Mouse (Mus musculus): Measurements from ENCODE around the gene Sdr9c7. TPM values are rescaled to one million over a fixed set of nuclear protein-coding genes. Genes with fewer than 3 reads are reported as not detected.
"Not testable (repeated sequence)": the region's sequence is repeated elsewhere in the genome, so short reads cannot be mapped to it uniquely, and the experiment has no call there.

Sdr9c7 gene
- polyA plus RNA-seq, 1 experiment from 2014 or later, result not detected

- Histone ChIP-seq H3K27me3 (replicated peaks; ENCODE audit: insufficient read depth, low read length) (no peaks in the 10 kb centered on the region), H3K27ac (ENCODE audit: low read length) (no peak overlapping the region), H3K4me1 (ENCODE audit: insufficient read depth, low read depth, low read length) (0 out of 2 replicates have a peak, but pooled peaks cover 2% of the 10 kb centered on the region), H3K9ac (replicated peaks; ENCODE audit: low read depth) (no peak overlapping the region), H3K4me2 (replicated peaks; ENCODE audit: low read depth, low read length) (no peak overlapping the region), H3K4me3 (ENCODE audit: low read depth, low read length) (no peak overlapping the region), H3K9me3 (ENCODE audit: low read length) (no peaks in the 10 kb centered on the region), H3K36me3 (ENCODE audit: insufficient read depth, low read length) (no peaks in the 10 kb centered on the region)
- 79% methylated on average over 1 of the region's 1 CpGs for WGBS
- DNase-seq (ENCODE audit: low spot score) (no peak), ATAC-seq (no peak)
- TF ChIP-seq EP300 (IDR thresholded peaks at IDR 0.05) (no peak), CTCF (IDR thresholded peaks at IDR 0.05) (no peak)
Observed at GRCm38 (mm10) chr10:127891481-127891880, 6.8 kb upstream of the Sdr9c7 start.

- not testable (repeated sequence) for H3K4me3 ChIP-seq (ENCODE audit: low read depth, low read length); H3K27ac ChIP-seq (ENCODE audit: low read length); H3K4me2 ChIP-seq (replicated peaks; ENCODE audit: low read depth, low read length); H3K36me3 ChIP-seq (ENCODE audit: insufficient read depth, low read length); H3K27me3 ChIP-seq (replicated peaks; ENCODE audit: insufficient read depth, low read length); H3K9ac ChIP-seq (replicated peaks; ENCODE audit: low read depth); H3K9me3 ChIP-seq (ENCODE audit: low read length); H3K4me1 ChIP-seq (ENCODE audit: insufficient read depth, low read depth, low read length)
- peak; percentile 87 for ATAC-seq
- 30% methylated on average over 5 of the region's 5 CpGs for WGBS
- DNase-seq (ENCODE audit: low spot score), result peak; percentile 60
Observed at GRCm38 (mm10) chr10:127893163-127894022, 4.9 kb upstream of the Sdr9c7 start.

- H3K4me1 ChIP-seq (ENCODE audit: insufficient read depth, low read depth, low read length), result 0 out of 2 replicates have a peak, but pooled peaks cover 2% of the 10 kb centered on the region
- no peaks in the 10 kb centered on the region for H3K27me3 ChIP-seq (replicated peaks; ENCODE audit: insufficient read depth, low read length)
- no peak overlapping the region for H3K4me2 ChIP-seq (replicated peaks; ENCODE audit: low read depth, low read length)
- no peaks in the 10 kb centered on the region for H3K9me3 ChIP-seq (ENCODE audit: low read length)
- H3K36me3 ChIP-seq (ENCODE audit: insufficient read depth, low read length), result no peaks in the 10 kb centered on the region
- no peak for TF ChIP-seq EP300 (IDR thresholded peaks at IDR 0.05)
- TF ChIP-seq CTCF (IDR thresholded peaks at IDR 0.05), result no peak
- 47% methylated on average over 5 of the region's 5 CpGs for WGBS
- H3K4me3 ChIP-seq (ENCODE audit: low read depth, low read length), result no peak overlapping the region
- no peak overlapping the region for H3K9ac ChIP-seq (replicated peaks; ENCODE audit: low read depth)
- DNase-seq (ENCODE audit: low spot score), result no peak
- no peak for ATAC-seq
- H3K27ac ChIP-seq (ENCODE audit: low read length), result no peak overlapping the region
Observed at GRCm38 (mm10) chr10:127896705-127897104, 1.6 kb upstream of the Sdr9c7 start.

GRCm38 (mm10) chr10:127897506-127897905 lies 812 bp upstream of the Sdr9c7 start:
- no peaks in the 10 kb centered on the region for H3K36me3 ChIP-seq (ENCODE audit: insufficient read depth, low read length)
- no peak overlapping the region for H3K4me2 ChIP-seq (replicated peaks; ENCODE audit: low read depth, low read length)
- H3K4me3 ChIP-seq (ENCODE audit: low read depth, low read length), result no peak overlapping the region
- 0 out of 2 replicates have a peak, but pooled peaks cover 2% of the 10 kb centered on the region for H3K4me1 ChIP-seq (ENCODE audit: insufficient read depth, low read depth, low read length)
- 85% methylated on average over 3 of the region's 3 CpGs for WGBS
- no peaks in the 10 kb centered on the region for H3K9me3 ChIP-seq (ENCODE audit: low read length)
- H3K9ac ChIP-seq (replicated peaks; ENCODE audit: low read depth), result no peak overlapping the region
- no peak for DNase-seq (ENCODE audit: low spot score)
- no peak overlapping the region for H3K27ac ChIP-seq (ENCODE audit: low read length)
- no peak for ATAC-seq
- TF ChIP-seq EP300 (IDR thresholded peaks at IDR 0.05), result no peak
- no peak for TF ChIP-seq CTCF (IDR thresholded peaks at IDR 0.05)
- no peaks in the 10 kb centered on the region for H3K27me3 ChIP-seq (replicated peaks; ENCODE audit: insufficient read depth, low read length)

- H3K9ac ChIP-seq (replicated peaks; ENCODE audit: low read depth), result no peak overlapping the region
- DNase-seq (ENCODE audit: low spot score) (no peak), ATAC-seq (no peak)
- no peaks in the 10 kb centered on the region for H3K9me3 ChIP-seq (ENCODE audit: low read length)
- H3K36me3 ChIP-seq (ENCODE audit: insufficient read depth, low read length), result no peaks in the 10 kb centered on the region
- no peak overlapping the region for H3K27ac ChIP-seq (ENCODE audit: low read length)
- H3K27me3 ChIP-seq (replicated peaks; ENCODE audit: insufficient read depth, low read length), result no peaks in the 10 kb centered on the region
- TF ChIP-seq CTCF (IDR thresholded peaks at IDR 0.05), result no peak
- TF ChIP-seq EP300 (IDR thresholded peaks at IDR 0.05), result no peak
- H3K4me1 ChIP-seq (ENCODE audit: insufficient read depth, low read depth, low read length), result no peaks in the 10 kb centered on the region
- H3K4me3 ChIP-seq (ENCODE audit: low read depth, low read length), result no peak overlapping the region
- no peak overlapping the region for H3K4me2 ChIP-seq (replicated peaks; ENCODE audit: low read depth, low read length)
- WGBS, result 47% methylated on average over 5 of the region's 5 CpGs
Observed at GRCm38 (mm10) chr10:127899783-127900182, 1.5 kb downstream of the Sdr9c7 start.

GRCm38 (mm10) chr10:127901751-127902150 lies 3.4 kb downstream of the Sdr9c7 start:
- ATAC-seq (no peak), DNase-seq (ENCODE audit: low spot score) (no peak)
- Histone ChIP-seq H3K27ac (ENCODE audit: low read length) (no peak overlapping the region), H3K27me3 (replicated peaks; ENCODE audit: insufficient read depth, low read length) (no peaks in the 10 kb centered on the region), H3K36me3 (ENCODE audit: insufficient read depth, low read length) (no peaks in the 10 kb centered on the region), H3K4me2 (replicated peaks; ENCODE audit: low read depth, low read length) (no peak overlapping the region), H3K9me3 (ENCODE audit: low read length) (no peaks in the 10 kb centered on the region), H3K9ac (replicated peaks; ENCODE audit: low read depth) (no peak overlapping the region), H3K4me3 (ENCODE audit: low read depth, low read length) (no peak overlapping the region), H3K4me1 (ENCODE audit: insufficient read depth, low read depth, low read length) (no peaks in the 10 kb centered on the region; the same call in 1 of the 2 replicates)
- TF ChIP-seq CTCF (IDR thresholded peaks at IDR 0.05), result no peak
- no peak for TF ChIP-seq EP300 (IDR thresholded peaks at IDR 0.05)
- 67% methylated on average over 4 of the region's 4 CpGs for WGBS

Measured in lung, postnatal 0 days (tissue).